Mouse (Mus musculus) liver, embryonic 11.5 days (tissue): ENCODE data around the gene Tcl1b1. TPM values are rescaled to one million over a fixed set of nuclear protein-coding genes. Genes with fewer than 3 reads are reported as not detected.
"Not testable (repeated sequence)": the region's sequence is repeated elsewhere in the genome, so short reads cannot be mapped to it uniquely, and the experiment has no call there.

ENCODE experiments used
- ATAC-seq: fragments of 200-750 bp; cut with Nextera tagmentation; replicated peaks from 2 replicates; pipeline ENCODE4 v1.8.0; 2017; ENCODE audit warnings: moderate number of reproducible peaks, mild to moderate bottlenecking, moderate TSS enrichment, moderate library complexity; ENCODE audit not compliant: low FRiP score
- DNase-seq: peaks from one replicate; pipeline ENCODE4 v3.0.0-alpha.2; 2017; ENCODE audit warnings: low spot score
- H3K27ac ChIP-seq: fragments of 300-500 bp; sonication (generic); 2 replicates; pipeline ENCODE4 v1.5.1; 2014; ENCODE audit warnings: mild to moderate bottlenecking, low read depth, low read length, control low read depth
- H3K27me3 ChIP-seq: fragments of 300-500 bp; sonication (generic); replicated peaks from 2 replicates; pipeline ENCODE4 v1.6.1; 2014; ENCODE audit warnings: low read length, mixed read lengths; ENCODE audit not compliant: control insufficient read depth, insufficient read depth
- H3K36me3 ChIP-seq: fragments of 300-500 bp; sonication (generic); 2 replicates; pipeline ENCODE4 v1.6.1; 2014; ENCODE audit warnings: mild to moderate bottlenecking, low read length, moderate library complexity, mixed read lengths; ENCODE audit not compliant: control insufficient read depth, insufficient read depth
- H3K4me1 ChIP-seq: fragments of 300-500 bp; sonication (generic); replicated peaks from 2 replicates; pipeline ENCODE4 v1.6.1; 2014; ENCODE audit warnings: low read length, mixed read lengths; ENCODE audit not compliant: control insufficient read depth, insufficient read depth
- H3K4me2 ChIP-seq: fragments of 300-500 bp; sonication (generic); 2 replicates; pipeline ENCODE4 v1.6.1; 2014; ENCODE audit warnings: mild to moderate bottlenecking, control low read depth, moderate library complexity
- H3K4me3 ChIP-seq: fragments of 300-500 bp; sonication (generic); 2 replicates; pipeline ENCODE4 v1.5.1; 2014; ENCODE audit warnings: low read depth, low read length, control low read depth
- H3K9ac ChIP-seq: fragments of 300-500 bp; sonication (generic); 2 replicates; pipeline ENCODE4 v1.6.1; 2014; ENCODE audit warnings: low read depth, low read length, control low read depth
- H3K9me3 ChIP-seq: fragments of 300-500 bp; sonication (generic); 2 replicates; pipeline ENCODE4 v1.6.1; 2016; ENCODE audit warnings: low read length, inconsistent platforms, mixed read lengths; ENCODE audit not compliant: control insufficient read depth
- WGBS: fragments of 180-500 bp; shearing (Covaris S2); extraction: QIAGEN DNeasy Blood & Tissue Kit; methylation state at CpG from one replicate; pipeline ENCODE4 v1.1.7; 2014; 5-methylcytosine and 5-hydroxymethylcytosine counted together
- polyA plus RNA-seq: library from polyadenylated mRNA; unstranded; fragments of >200 nt; fragmentation: Nextera tagmentation; extraction: Ambion mirVana; gene quantifications from 2 replicates; pipeline ENCODE4 v1.2.1, GENCODE M21; 2014

Tcl1b1 gene
- polyA plus RNA-seq, 1 experiment from 2014 or later, result not detected

- not testable (repeated sequence) for H3K9me3 ChIP-seq, H3K27me3 ChIP-seq, H3K9ac ChIP-seq, ATAC-seq, DNase-seq, H3K4me2 ChIP-seq, H3K4me1 ChIP-seq, H3K36me3 ChIP-seq, H3K27ac ChIP-seq, H3K4me3 ChIP-seq
- 17% methylated on average over 2 of the region's 2 CpGs for WGBS
Observed at GRCm38 (mm10) chr12:105174318-105174717, 14.8 kb downstream of the Tcl1b1 start.

- H3K4me3 ChIP-seq, H3K4me2 ChIP-seq, H3K36me3 ChIP-seq, H3K9ac ChIP-seq, H3K4me1 ChIP-seq, ATAC-seq, DNase-seq, H3K27ac ChIP-seq, H3K27me3 ChIP-seq, H3K9me3 ChIP-seq: not testable (repeated sequence)
- 54% methylated on average over 3 of the region's 3 CpGs for WGBS
Observed at GRCm38 (mm10) chr12:105176044-105176443, 16.6 kb downstream of the Tcl1b1 start, which contains the start of gene Tcl1b5. Gene Tcl1b5, plus strand, starts transcription at chr12:105176344.

- H3K36me3 ChIP-seq, H3K27ac ChIP-seq, H3K4me2 ChIP-seq, DNase-seq, H3K9me3 ChIP-seq, ATAC-seq, H3K4me1 ChIP-seq, H3K27me3 ChIP-seq, H3K9ac ChIP-seq, H3K4me3 ChIP-seq: not testable (repeated sequence)
- WGBS, result 45% methylated on average over 4 of the region's 4 CpGs
Observed at GRCm38 (mm10) chr12:105181040-105181644, 21.7 kb downstream of the Tcl1b1 start.

GRCm38 (mm10) chr12:105188980-105189379 lies 29.5 kb downstream of the Tcl1b1 start:
- H3K4me1 ChIP-seq, H3K4me2 ChIP-seq, ATAC-seq, DNase-seq, H3K9ac ChIP-seq, H3K9me3 ChIP-seq, H3K4me3 ChIP-seq, H3K36me3 ChIP-seq, H3K27me3 ChIP-seq, H3K27ac ChIP-seq: not testable (repeated sequence)
- WGBS, result 21% methylated on average over 2 of the region's 2 CpGs

- not testable (repeated sequence) for ATAC-seq, H3K4me1 ChIP-seq, H3K27ac ChIP-seq, H3K4me3 ChIP-seq, H3K27me3 ChIP-seq, H3K4me2 ChIP-seq, H3K36me3 ChIP-seq, H3K9me3 ChIP-seq, H3K9ac ChIP-seq, DNase-seq
- WGBS, result 91% methylated on average over 6 of the region's 6 CpGs
Observed at GRCm38 (mm10) chr12:105190743-105191142, 31.3 kb downstream of the Tcl1b1 start, which contains the start of gene Tcl1b3. Gene Tcl1b3, plus strand, starts transcription at chr12:105191043.

- not testable (repeated sequence) for H3K27me3 ChIP-seq, H3K9ac ChIP-seq, H3K4me3 ChIP-seq, H3K9me3 ChIP-seq, H3K4me2 ChIP-seq, H3K27ac ChIP-seq, DNase-seq, H3K36me3 ChIP-seq, H3K4me1 ChIP-seq, ATAC-seq
- WGBS, result 69% methylated on average over 7 of the region's 7 CpGs
Observed at GRCm38 (mm10) chr12:105199684-105200497, 40.4 kb downstream of the Tcl1b1 start.

GRCm38 (mm10) chr12:105201657-105202056 lies 42.2 kb downstream of the Tcl1b1 start, which contains the start of gene Tcl1b4:
Gene Tcl1b4, plus strand, starts transcription at chr12:105201957.
- not testable (repeated sequence) for ATAC-seq, H3K9me3 ChIP-seq
- WGBS, result 87% methylated on average over 1 of the region's 1 CpGs

GRCm38 (mm10) chr12:105207071-105207470 lies 47.6 kb downstream of the Tcl1b1 start:
- H3K27ac ChIP-seq, result no peak overlapping the region
- no peak overlapping the region for H3K4me2 ChIP-seq
- H3K4me3 ChIP-seq, result no peak overlapping the region
- WGBS, result 65% methylated on average over 1 of the region's 1 CpGs
- no peaks in the 10 kb centered on the region for H3K36me3 ChIP-seq
- no peaks in the 10 kb centered on the region for H3K9me3 ChIP-seq
- H3K9ac ChIP-seq, result no peak overlapping the region
- no peaks in the 10 kb centered on the region for H3K27me3 ChIP-seq
- no peak for ATAC-seq
- no peaks in the 10 kb centered on the region for H3K4me1 ChIP-seq
- DNase-seq, result no peak

More at GRCm38 (mm10) chr12:105201657-105202056, 42.2 kb downstream of the Tcl1b1 start, which contains the start of gene Tcl1b4:
- not testable (repeated sequence) for H3K9ac ChIP-seq, H3K27me3 ChIP-seq, H3K4me2 ChIP-seq, DNase-seq, H3K27ac ChIP-seq, H3K4me3 ChIP-seq, H3K36me3 ChIP-seq, H3K4me1 ChIP-seq
